Mouse (Mus musculus) heart, adult 11 months (tissue): ENCODE results near the gene Bend3.
"Not testable (repeated sequence)": the region's sequence is repeated elsewhere in the genome, so short reads cannot be mapped to it uniquely, and the experiment has no call there.

Experiments
- DNase-seq: peaks from one replicate; pipeline ENCODE4 v3.0.0; 2022

Gene Bend3

DNA sequence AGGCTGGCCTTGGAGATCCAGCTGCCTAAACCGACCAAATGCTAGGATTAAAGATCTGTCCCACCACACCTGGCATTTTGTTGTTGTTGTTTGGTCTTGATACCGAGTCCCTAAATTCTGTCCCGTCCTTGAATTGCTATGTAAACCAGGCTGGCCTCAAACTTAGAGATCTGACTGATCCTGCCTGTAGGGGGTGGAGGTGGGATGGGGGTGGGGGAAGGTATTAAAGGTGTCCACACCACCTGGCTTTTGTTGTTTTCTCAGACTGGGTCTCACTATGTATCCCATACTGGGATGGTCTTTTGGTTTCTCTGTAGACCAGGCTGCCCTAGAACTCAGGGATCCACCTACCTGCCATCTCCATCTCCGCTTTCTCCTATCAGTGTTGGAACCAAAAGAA lies 2.5 kb downstream of the Bend3 start:
- DNase-seq: peak; percentile 78

DNA sequence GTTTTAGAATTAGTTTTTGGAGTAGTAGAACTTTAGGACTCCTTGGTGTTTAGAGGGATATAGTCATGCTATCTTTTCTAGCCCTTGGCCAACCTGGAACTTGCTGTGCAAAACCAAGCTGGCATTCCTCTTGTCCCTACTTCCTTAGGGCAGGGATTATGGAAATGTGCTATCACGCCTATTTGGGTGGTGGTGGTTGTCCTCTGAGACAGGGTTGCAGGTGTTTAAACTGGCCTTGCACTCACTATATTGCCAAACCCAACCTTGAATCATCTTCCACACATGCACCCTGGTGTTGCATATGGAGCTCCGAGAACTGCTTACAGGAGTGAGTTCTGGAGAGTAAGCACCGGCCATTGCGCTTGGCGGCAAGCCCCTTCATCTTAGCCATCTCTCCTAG lies 3.4 kb downstream of the Bend3 start:
- DNase-seq: peak; percentile 68

DNA sequence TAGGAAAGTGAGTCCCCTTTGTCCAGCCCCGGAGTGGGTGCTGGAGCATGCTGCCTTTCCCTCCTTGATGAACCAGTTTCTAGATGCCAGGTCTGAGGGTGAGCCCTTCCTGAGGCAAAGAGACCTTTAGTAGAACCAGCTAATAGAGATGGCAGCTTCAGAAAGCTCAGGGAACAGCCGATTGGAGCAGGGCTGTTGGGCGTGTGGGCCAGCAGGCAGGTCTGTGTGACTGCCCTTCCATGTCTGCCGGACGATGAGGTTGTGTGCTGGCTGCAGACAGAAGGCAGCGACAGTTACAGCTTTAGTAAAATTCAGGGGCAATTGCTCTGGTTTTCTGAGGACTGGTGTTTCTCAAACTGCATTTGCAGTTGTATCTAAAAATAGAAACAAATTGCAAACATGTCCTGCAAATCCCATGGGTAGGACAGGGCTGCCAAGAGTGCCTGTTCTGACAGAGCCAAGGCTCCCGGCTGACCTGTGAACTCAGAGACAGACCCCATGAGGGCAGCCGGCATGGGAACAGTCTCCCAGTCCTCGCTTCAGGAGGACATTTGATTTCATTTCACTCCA lies 4.9 kb downstream of the Bend3 start:
- peak; percentile 97 for DNase-seq

DNA sequence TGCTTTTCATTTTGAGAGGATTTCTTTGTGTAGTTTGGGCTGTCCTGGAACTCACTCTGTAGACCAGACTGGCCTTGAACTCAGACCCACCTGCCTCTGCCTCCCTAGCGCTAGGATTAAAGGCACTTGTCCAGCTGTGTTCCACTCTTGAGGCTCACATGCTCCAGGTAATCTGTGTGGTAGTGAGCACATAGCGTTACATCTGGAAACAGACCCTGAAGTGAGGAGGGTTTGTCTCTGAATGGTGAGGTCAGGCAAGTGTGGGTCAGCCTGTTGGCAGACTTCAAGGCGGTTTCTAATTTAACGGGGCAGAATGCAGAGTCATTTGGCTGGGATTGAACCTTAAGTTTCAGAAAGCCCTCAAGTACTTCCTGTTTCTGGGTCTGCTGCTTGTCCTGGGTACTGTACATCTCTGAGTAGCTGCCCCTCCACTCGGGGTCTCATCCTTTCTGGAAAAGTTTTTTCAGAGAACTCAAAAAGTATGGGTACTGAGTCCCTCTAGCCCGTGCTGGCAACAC lies 7.2 kb downstream of the Bend3 start:
- DNase-seq: peak; percentile 90

DNA sequence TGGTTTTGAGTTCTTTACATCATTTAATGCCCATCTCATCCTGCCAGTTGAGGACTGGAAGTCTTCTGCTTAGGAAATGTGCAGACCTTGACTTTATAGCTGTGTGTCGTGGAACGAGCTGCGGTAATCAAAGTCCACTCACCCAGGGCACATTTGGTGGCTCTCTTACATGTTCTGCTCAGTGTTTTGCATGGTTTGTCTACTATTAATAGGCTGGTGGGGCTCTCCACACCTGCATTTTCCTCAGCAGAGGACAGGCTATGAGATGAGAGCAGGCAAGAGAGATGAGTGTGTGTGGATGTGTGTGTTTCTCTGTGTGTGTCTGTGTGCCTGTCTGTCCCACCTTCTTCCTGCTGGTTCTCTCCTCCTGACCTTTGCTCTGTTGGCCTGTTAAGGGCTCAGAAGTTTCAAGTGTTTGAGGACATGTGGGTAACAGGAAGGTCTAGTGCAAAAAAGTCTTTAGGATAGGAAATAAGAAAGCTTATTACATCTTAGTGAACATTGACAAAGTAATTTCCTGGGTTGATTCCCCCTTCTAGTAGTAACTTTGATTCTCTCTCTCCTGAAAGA lies 8.9 kb downstream of the Bend3 start:
- DNase-seq: peak; percentile 82

DNA sequence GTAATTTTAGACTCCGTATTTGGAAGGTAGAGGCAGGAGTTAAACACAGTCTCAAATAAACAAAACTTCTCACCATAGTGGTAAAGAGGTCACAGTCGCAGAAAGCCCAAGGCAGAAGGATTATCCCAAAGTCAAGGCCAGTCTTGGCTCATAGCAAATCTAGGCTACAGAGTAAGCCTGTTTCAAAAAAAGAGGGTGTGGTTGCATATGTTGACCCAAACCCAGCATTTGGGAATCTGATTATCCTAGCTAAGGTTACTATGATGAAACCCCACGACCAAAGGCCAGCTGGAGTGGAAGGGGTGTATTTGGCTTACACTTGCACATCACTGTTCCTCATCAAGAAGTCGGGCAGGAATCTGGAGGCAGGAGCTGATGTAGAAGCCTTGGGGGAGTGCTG lies 9.6 kb downstream of the Bend3 start:
- DNase-seq: no peak

DNA sequence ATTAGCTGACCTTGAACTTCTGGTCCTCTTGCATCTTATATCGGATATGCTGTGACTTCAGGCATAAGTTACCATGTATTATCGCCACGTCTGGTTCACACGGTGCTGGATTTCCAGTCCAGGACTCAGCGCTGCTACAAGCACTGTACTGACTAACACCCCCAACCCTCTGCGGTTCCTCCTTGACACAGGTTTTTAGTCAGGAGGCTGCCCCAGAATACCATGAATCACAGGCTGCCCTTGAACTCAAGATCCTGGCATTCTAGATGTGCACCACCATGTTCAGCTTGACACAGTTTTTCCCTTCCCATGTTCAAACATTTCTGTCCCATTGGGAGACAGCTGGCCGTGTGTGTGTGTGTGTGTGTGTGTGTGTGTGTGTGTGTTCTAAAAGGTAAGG lies 10.5 kb downstream of the Bend3 start:
- DNase-seq: no peak

DNA sequence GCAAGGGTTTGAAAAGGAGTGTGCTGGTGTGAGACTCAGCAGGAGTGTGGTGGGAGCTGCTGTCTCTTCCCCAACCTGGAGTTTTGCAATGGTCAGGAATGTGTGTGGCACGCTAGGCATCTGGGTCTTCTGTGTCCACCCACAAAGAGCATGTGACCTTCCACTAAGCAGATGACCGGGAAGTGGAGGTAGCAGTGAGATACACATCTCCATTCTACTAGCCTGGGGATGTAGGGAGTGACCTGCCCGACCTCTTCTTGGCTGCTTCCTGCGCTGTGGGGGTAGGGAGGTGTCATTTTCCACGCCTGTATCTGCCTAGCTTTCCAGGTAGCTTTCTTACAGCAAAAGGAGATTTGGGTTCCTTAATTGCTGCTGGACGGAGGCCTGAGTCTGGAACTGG lies 10.9 kb downstream of the Bend3 start:
- peak; percentile 88 for DNase-seq

DNA sequence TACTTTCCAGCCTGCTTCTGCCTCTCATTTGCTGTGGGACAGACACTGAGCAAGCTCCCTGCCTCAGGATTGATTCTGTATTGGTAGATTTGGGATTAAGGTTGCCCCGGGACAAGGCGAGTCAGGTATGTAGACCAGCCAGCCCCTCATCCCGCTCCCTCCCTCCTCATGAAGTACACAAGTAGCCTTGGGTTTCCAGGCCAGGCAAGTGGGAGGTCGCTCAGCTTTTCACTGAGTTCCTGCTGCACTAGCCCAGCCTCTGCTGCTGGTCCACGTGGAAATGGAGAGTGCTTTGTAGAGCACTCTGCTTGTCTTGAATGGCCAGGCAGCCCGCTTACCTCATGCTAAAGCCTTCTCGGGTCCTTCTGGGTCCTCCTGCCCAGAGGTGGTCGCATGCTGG lies 11.4 kb downstream of the Bend3 start:
- DNase-seq: peak; percentile 89

DNA sequence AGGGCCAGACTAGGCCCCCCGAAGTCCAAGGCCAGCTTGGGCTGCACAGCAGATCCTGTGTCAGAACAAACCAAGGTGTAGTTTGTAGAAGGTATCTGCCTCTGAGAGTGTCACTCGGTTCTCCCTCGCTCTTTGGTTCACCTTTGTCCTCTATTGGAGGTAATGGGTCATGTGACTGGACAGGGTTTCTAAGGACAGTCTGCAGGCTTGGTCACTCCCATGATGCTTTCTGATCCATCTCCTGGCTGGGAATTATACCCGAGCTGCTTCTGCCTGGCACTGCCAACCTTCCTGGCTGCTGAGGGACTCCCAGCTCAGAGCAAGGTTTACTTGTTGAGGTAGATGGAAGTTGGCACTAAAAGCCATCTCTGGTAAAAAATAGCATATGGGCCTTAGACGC lies 12.2 kb downstream of the Bend3 start:
- peak; percentile 97 for DNase-seq

DNA sequence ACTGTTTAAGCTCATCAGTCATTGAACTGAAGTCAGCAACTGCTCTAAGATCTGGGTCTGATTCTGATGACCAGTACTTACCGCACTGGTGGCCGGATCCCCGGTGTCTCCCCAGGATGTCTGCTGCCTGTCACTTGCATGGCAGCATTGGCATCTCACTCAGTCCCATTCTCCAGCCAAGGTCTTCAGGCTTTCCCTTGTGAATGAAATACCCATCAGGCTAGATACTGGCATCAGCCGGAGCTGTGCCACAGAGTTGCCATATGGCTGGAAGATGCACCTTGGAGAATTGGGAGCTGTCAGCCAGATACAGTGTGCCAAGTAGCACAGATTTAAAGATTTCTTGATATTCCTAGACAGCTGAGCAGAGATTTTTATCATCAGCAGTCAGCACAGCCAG lies 24.0 kb downstream of the Bend3 start:
- DNase-seq: no peak

DNA sequence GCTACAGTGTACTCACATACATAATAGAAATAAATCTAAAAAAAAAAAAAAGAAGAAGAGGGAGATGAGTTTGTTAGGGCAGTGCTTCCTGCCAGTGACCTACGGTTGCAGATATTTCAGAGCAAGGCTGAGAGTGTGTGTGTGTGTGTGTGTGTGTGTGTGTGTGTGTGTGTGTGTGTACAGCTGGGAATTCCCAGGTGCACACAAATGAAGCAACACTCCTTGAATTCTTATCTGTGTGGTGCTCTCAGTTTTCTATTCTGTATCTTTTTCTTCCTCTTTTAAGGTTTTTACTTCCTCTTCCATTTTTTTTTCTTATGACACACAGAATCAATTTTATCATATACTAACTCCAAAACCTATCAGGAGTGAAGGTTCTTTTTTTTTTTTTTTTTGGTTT lies 25.7 kb downstream of the Bend3 start:
- no peak for DNase-seq

DNA sequence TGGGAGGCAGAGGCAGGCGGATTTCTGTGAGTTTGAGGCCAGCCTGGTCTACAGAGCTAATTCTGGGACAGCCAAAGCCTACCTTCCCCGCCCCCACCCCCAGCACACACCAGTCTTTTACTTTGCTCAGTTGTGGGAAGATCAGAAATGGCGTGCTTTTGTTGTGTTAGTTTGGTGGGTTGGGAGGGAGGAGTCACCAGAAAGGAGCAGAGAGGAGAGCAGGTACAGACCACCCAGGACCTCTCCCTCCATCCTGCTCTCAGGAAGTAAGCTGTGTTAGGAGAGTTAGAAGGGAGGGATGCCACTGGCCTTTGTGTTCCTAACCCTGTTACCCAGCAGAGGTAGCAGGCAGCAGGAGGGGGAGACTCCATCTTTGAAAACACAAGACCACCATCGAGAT lies 28.4 kb downstream of the Bend3 start:
- no peak for DNase-seq

DNA sequence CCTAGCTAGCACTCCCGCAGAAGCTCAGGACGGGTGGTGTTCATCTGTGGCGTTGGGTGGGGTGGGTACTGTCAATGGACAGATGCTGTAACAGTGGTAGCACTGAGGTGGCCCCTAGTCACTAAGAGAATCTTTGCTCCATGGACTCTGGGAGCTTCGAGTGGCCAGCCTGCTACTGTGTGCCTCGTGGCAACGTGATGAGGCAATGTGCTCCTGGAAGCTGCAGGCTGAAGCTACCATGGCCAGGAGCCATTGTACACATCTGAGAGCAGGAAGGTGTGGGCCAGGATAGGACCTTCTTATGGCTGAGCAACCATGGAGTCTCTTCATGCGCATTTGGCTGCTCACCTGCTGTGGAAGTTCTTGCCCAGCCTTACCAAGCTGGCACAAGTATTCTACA lies 30.6 kb downstream of the Bend3 start:
- DNase-seq: no peak

DNA sequence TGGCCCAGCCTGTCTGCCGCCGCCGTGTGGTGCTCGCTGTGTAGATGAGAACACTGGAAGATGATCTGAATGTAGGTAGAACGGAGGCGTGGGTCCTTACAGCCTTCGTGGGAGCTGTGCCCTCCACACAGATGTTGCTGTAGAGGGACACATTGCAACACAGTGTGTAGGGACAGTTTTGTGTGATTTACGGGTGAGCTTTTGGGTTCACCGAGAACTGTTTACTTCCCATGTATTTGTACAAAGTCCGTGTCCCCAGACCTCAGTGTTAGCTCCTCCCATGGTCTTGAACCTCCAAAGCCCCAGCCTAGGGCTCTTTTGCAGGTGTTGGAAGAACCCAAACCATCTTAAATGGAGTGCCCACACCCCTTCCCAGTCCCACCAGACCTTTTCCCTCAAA lies 34.3 kb downstream of the Bend3 start:
- peak; percentile 78 for DNase-seq

DNA sequence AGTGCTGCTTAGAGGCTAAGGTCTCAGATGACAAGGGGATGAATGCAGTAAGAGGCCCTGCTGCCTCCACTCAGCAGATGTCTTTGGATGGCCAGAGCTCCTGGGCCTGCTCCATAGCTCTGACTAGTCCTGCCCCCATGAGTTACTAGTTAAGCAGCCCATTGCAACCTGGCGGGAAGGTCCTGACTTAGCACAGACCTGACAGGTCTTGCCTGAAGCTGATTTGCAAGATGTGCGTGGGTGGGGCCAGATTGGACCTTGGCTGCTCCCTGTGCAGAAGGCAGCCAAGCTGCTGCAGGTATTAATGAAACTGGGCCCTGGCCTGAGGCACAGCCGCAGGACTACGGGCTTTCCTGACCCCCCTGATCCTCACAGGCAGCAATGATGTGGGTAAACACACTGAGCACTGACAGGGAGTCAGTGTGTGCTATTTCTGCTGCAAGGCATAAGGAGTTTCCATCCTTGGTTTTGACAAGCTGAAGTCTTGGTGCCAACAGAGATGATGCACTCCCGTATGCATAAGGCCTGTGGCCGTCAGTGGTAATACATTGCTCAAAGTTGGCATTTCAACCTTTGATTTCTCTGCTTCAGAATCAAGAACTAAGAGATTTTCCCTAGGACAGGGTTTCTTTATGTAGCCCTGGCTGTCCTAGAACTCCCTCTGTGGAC lies 38.5 kb downstream of the Bend3 start:
- peak; percentile 91 for DNase-seq

DNA sequence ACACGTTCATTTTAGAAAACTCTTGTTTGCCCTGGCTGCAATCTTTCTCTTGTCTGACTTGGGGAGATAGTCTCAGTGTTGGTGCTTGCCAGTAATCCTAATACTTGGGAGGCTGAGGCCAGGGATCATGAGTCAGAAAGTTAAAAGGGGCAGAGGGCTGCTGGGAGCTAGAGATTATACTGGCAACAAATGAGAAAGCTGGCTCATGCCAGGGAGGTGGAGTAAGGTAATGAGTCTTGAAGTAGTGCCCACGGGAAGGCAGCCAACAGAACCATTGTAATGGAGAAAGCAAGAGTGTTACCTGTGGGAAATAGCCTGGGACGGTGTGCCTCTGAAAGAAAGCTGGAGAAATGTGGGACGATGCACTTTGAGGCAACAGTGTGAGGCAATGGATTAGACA lies 39.2 kb downstream of the Bend3 start:
- peak; percentile 93 for DNase-seq

DNA sequence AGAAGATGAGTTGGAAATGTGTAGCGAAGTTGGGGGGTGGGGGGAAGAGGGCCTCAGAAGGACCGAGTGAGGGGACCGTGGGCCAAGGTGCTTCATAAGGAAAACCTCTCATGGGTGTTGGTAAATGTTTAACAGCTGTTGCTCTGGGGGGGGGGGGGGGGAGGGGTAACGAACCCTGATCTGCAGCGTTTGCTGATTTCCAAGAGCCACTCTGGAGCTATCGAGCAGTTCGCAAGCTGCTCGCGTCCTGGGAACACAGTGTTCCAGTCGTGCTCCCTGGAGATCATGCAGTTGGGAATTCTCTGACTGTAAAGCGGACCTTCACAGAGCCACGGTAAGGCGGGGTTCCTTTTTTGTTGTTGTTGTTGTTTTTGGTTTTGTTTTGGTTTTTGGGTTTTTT lies 39.7 kb downstream of the Bend3 start:
- peak; percentile 97 for DNase-seq

DNA sequence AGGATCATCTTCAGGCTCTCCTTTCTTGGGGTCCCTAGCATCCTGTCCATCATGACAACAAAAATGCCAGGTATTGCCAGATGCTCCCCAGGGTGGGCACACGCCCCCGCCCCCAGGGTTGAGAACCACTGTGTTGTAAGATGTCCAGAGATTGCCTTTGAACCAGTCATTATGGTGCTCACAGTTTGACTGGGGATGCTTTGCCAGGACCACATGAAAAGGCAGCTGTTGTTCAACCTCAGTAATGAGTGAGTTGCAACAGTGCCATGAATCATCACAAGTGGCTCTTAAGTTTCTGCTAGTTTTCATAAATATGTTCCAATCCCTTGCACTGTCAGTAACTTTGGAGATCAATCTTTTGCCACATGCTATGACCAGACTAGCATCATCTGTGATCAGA lies 41.3 kb downstream of the Bend3 start:
- DNase-seq: peak; percentile 90

DNA sequence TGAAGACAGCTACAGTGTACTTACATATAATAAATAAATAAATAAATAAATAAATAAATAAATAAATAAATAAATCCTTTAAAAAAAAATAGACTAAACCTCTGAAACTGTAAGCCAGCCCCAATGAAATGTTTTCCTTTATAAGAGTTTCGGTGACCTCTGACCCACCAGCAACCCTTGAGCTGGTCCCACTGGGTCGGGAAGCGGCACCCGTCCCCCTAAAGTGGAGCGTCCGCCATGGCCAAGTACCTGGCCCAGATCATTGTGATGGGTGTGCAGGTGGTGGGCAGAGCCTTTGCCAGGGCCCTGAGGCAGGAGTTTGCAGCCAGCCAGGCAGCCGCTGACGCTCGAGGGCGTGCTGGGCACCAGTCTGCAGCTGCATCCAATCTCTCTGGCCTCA lies 45.3 kb downstream of the Bend3 start, which contains the start of gene Gm9803:
TSS of gene Gm9803 (plus strand) at position 154 of the 400 bp plus-strand sequence.
- not testable (repeated sequence) for DNase-seq

DNA sequence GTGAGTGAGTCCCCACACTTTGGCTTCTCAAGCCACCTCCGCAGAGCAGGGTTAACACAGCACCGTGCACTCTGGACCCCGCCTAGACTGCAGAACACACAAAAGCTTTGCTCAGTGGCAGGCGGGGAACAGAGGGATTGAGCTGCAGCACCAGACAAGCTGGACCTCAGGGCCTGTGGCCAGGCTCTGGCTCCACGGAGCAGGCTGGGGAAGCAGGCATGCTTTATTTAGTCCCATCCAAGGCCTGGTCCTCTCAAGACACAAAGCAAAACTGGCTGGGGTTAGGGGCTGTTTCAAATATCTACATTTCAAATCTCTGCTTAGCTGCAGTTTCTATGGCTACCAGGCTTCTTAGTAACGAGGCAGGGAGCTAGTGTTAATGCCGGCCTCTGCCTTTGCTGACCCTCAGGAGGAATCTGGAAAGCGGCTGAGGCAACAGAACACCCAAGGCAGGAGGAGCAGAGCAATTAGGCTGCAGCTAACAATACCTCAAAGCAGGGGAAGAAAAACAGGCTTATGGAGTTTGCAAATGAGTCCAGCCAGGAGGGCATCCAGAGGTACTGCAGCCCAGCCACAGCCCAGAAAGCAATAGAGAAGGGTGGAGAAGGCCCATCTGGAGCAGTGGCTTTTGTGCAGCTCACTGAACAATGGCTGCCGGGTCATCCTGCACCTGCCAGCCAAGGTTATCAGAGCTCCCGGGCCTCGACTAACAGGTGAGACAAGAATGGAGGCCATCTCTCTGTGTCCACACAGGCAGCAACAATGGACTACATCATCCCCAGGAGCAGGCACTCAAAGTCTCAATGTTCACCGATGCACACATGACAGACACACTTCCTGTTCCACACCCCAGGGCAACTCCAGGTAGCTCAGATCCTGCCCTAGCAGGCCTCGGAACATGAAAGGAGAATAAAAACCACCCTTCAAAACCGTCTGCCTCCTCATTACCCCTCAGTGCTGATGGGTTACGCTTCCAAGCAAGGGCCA lies 48.9 kb downstream of the Bend3 start:
- DNase-seq: no peak

DNA sequence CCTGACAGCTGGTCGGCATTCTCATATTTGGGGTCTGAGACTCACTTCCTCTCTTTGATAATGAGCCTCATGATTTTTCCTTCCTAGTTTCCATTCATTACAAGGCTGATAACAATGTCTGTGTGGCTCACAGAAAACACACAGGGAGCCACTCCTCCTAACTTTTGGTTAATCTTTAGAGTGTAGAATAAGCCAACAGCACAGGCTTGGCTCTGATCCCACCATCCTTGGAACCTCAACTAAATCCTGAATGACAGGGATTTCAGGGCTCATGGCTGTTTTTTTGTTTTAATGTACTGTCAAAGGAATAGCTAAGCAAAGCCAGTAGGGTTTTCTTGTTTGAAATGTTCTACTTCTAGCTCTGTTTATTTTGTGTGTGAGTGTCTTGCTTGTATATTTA lies 55.8 kb downstream of the Bend3 start:
- DNase-seq: no peak

DNA sequence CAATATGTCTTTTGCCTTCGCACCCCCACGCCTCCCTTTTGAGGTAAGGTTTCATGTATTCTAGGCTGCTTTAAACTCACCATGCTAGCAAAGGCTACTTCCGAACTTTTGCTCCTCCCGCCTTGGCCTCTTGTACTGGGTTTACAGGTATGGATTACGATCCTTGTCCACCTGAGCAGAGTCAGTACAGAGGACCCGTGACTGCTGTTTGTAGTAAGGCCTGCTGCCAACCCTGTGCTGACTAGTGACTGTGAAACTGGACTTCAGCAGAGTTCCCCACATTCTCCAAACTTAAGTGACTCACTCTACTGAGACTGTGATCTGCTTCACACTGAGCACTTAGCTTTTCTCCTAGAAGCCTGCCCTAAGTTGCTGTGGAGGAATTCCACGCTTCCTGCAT lies 59.0 kb downstream of the Bend3 start:
- no peak for DNase-seq
